Mouse (Mus musculus) layer of hippocampus, postnatal 14 days (tissue): Measurements from ENCODE around the gene 4930453N24Rik. TPM values are rescaled to one million over a fixed set of nuclear protein-coding genes. Genes with fewer than 3 reads are reported as not detected.

Experiments
- DNase-seq, 2 experiments: peaks; one replicate each; pipeline ENCODE4 v3.0.0; 2021 to 2022; ENCODE audit warnings: low spot score in 2 of 2, mixed read lengths in 1 of 2
- long read RNA-seq, 2 experiments: library from polyadenylated mRNA; stranded (forward); transcript quantifications; one replicate each; pipeline ENCODE4 v2.0.0; 2021
- total RNA-seq, 2 experiments: library from RNA; stranded (reverse); gene quantifications; 2 replicates each; pipeline ENCODE4 v1.2.3; 2021

Gene 4930453N24Rik
- total RNA-seq, result 10 to 100 TPM; 18.7 to 21.6 TPM
- long read RNA-seq, experiment 1, full-length matches to known transcripts, result 7 of 10 reads
- long read RNA-seq, experiment 1, partial matches to known transcripts, result 1 of 10 reads
- long read RNA-seq, experiment 1, other reads (novel, unspliced or antisense), result 2 of 10 reads
- long read RNA-seq, experiment 2, full-length matches to known transcripts, result 17 of 22 reads
- long read RNA-seq, experiment 2, partial matches to known transcripts, result 0 of 22 reads
- long read RNA-seq, experiment 2, other reads (novel, unspliced or antisense), result 5 of 22 reads

DNA sequence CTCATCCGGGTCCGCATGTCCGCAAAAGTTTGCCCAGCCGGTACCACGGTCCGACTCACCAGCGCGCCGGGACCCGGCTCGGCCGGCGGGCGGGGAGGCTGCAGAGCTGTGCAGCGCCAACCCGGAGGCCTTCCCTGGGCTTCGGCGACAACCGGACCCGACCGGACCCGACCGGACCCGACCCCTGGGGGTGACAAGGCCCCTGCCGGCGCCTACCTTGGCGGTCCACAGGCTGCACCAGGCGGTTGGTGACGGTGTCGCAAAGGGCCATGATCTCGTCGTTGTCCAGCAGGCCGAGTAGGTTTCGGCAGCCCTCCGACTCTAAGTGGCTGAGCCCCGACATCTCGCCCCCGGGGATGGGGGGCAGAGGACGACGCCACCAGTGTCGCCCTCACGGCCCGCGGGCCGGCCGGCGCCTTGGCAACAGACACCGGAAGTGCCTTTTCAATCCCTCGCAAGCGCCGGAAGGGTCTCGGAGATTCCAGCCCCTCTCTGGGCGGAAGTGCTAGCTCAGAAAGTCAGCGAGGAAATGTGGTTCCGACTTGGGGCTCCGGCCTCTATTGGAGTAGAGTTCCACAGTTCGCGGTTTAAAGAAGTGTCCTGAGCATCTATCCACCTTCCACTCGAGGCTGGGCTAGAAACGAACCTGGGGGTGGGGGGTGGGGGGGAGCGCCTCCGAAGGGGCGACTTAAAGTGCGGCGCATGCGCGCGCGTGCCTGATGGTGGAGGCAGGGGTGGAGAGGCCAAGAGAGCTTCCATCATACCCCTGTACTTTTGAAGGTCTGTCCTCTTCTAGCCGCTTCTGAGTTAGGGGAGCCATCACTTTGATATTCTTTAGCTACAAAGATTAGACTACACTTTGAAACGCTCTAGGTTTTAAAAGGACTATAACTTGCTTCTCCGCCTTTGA lies at the start of gene 4930453N24Rik:
Gene 4930453N24Rik (minus strand): TSS at position 641 of the 910 bp plus-strand sequence.
- DNase-seq, result peak; percentile 85 to 89

DNA sequence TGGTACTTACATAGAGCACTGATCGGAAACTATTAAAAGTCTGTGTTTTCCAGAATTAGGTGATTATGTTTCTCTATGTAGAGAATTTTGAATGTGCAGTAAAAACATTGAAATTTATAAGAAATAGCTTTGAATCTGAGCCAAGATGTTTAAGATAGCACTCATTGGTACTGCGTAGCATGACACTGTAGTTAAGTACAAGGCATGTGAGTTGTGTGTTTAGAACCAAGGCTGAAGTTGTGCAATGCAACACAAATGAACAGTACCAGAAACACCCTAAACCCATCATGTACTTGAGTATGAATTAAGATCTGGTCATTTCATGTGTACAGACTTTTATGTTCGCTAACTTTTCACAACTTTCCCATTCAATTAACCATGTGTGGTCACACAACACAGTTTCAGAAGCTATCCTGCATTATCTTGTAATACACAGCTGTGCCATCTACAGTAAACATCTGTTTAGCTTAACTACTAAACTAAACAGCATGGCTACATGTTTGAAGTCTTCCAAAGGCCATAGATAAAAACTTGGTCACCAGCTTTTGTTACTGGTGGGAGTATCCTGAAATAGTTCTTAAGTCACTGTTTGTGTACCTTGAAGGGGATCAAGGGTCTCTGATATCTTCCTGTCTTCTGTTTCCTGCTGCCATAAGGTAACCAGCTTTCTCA lies 46.3 kb upstream of the 4930453N24Rik start:
- no peak for DNase-seq

DNA sequence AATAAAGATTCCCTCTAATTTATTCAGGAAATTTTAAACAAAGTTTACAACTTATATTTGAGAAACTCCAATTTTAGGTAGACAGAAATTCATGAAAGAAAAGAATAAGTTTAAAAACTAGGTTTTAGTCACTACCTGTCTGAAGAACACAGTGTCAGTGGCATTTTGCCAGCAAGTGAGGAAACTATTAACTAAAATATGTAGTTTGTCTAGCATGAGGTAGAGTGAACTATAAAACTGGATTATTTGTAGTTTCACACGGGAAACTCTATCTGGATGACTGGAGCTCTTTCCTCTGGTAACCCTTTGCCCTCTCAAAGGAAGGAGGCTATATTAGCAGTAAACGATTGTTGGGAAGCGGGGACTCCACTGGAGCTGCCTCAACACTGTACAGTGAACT lies 32.1 kb upstream of the 4930453N24Rik start:
- DNase-seq, result no peak

DNA sequence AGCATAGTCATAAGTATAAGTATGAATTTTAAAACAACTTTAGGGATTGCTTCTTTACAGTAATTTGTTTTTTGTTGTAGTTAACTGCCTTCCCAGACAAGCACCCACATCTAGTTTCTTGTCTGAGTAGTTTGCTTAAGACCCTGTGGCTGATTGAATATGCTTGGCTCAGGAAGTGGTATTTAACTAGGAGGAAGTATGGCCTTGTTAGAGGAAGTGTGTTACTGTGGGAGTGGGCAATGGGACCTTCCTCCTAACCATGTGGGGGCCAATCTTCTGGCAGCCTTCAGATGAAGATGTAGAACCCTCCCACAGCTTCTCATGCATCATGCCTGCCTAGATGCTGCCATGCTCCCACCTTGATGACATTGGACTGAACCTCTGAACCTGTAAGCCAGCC lies 30.7 kb upstream of the 4930453N24Rik start:
- no peak for DNase-seq

DNA sequence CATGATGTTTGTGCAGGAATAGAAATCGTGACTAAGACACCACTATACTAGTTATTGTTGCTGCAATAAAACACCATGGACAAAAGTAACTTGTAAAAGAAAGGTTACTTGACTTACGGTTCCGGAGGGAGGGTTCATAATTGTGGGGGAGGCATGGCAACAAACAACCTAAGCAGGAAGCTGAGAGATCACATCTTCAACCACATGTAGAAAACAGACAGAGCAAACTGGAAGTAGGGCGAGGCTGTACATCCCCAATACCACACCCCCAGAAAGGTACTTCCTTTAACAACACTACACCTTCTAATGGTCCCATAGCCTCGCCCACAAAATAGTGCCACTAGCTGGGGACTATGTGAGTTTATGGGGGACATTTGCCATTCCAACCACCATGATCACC lies 29.4 kb upstream of the 4930453N24Rik start:
- DNase-seq, result no peak

DNA sequence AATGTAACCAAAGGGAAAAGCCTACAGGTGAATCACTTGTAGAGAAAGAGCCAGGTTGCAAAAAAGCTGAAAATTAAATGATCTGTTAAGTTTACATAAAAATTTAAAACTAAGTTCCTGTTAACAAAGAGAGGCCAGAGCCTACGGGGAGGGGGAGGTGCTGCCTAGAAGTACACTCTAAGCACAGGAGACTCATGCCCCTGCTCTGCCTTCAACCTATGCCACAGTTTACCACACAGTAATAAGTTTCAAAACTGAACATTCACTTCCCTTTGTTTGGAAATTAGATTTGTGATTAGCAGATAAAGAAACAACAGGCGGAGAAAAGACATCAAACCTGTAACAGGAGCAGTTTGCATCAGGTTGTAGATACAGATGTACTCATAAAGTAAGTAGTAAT lies 23.8 kb upstream of the 4930453N24Rik start:
- DNase-seq, result no peak

DNA sequence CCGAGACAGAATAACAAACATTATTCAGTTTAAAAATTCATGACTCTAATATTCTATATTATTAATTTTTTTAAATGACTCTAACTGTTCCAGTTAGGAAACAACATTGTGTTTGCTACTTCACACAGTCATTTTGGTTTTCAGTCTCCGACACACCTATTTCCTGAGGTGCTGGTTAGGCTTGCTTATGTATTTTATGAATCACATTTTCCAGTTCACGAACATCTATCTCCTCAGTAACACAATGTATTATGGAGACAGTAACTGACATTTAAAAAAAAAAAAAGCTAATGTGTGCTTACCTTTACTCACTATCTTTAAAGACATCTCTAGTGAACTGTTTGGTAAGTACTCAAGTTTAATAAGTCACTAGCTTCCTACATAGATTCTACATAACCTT lies 18.7 kb upstream of the 4930453N24Rik start:
- DNase-seq, result no peak

DNA sequence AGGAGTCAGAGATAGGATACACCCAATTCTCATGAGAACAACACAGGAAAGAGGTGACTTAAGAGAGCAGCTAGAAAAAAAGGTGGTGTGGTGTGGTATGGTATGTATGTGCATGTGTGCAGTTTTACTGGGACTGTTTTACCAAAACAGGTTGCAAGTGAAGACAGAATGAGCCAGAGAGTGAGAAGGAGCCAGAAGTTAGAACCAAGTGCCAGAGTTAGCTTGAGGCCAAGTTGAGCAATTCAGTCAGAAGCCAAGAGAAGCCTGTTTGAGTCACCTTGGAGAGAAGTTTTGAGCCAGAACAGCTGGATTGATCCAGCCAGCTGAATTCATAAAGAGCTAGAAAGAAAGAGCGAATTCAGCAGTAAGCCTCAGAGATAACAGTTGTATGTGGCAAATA lies 4.6 kb upstream of the 4930453N24Rik start:
- DNase-seq, result no peak

DNA sequence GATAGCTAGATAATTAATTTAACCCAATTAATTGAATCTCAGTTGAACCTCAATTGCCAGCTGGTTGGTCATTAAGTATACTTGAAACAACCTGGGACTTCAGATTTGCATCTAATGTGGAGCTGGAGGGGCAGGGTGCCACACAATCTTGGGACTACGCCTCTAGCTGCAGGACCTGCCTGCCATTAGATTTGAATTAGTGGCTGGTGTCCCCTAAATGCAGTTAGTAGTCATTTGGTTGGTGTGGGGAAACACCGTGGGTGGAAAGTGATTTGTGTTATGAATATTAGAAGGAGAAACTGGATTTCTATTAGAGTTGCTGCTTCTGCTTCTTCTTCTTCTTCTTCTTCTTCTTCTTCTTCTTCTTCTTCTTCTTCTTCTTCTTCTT lies 464 bp upstream of the 4930453N24Rik start:
- no peak for DNase-seq

DNA sequence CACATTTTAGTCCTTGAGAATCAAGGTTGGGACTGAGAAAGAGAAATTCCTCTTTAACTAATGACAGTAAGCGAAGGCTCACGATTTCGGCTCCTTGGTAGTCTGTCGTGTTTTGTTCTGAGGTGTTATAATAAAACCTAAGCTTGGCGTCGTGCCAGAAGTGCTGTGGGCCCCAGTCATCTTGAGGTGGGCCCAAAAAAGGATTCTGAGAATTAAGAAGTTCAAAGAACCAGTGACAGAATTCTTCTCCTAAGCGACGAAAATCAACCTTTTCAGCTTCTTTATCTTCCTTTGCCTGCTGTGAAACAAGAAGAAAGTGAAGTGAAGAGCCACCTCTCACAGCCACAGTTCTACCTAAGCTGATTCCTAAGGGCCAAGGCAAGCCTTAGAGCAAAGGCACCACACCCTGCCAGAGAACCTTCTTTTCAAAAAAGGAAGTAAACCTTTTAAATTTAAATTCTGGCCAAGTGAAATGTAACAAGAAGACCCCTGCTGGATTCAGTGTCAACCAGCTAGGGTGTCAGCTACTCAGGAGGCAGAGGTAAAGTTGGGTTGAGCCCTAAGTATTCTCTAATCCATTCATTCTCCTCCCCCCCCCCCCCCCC lies 4.2 kb downstream of the 4930453N24Rik start:
- no peak for DNase-seq

DNA sequence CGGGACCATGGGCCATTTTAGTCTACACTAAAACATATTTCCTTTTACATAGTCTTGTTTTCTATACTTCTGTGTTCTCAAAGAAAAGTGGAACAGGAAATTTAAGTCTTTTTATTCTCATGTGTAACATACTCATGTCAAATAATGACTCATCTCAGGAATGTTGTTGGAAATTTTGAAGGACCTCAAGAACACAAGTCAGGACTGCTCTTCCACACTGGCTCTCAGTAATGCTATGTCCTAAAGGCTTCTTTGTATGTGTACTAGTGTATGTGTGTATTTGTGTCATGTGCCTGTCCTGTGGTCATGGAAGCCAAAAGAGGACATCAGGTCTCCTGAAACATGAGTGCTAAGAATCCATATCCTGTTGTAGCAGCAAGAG lies 11.7 kb downstream of the 4930453N24Rik start:
- no peak for DNase-seq

DNA sequence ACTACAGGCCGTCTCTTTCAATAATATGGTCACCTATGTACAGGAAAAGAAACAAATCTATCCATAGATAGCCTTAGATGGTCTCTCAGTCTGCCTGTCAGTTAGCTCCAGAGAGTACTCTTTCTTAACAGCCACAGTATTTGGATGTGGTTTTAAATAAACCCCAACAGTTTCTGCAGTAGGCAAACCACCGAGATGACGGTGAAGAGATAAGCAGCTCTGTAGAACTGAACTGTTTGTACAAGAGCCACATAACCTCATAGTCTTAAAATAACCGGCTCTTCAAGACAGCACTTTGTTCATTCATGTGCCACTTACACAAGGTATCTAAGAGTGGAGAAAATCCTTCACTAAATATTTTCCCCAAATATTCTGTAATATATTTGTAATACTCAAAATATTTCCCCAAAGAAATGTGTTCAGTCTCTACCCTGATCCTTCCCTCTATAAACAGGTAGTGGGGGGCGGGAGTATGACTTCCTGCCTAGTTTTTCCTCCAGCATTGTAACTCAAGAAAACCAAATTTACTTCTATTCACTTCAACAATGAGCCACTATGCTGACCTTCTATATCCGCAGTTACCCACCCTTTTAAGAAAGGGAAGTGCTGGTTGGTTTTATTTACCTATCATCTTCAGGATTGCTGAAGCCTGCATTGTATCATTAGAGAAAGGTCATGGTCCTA lies 12.3 kb downstream of the 4930453N24Rik start:
- DNase-seq, result no peak

DNA sequence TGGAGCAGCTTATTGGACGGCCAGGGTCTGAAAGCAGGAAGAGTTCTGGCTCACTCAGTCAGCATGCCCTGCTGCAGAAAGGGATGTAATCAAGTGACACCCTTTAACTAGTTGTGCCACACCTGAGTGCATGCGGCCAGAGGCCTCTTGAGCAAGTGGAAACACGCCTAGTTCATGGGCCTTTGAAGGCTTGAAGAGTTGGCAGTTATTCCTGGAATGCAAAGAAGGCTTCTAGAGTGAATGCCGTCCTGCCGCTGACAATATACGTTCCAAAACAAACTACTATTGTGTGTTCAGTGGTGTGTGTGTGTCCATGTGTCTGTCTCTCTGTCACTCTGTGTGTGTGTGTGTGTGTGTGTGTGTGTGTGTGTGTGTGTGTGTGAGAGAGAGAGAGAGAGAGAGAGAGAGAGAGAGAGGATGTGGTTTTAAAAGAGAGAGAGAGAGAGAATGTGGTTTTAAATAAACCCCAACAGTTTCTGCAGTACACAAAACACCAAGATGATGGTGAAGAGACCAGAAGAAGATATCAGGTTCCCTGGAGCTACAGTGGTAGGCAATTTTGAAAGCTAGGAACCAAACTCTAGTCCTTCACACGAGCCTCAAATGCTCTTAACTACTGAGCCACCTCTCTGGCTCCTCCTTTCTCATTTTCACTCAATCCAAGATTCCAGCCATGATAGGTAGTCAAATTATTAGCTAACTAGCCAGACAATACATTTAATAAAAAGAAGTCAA lies 13.1 kb downstream of the 4930453N24Rik start:
- no peak for DNase-seq

DNA sequence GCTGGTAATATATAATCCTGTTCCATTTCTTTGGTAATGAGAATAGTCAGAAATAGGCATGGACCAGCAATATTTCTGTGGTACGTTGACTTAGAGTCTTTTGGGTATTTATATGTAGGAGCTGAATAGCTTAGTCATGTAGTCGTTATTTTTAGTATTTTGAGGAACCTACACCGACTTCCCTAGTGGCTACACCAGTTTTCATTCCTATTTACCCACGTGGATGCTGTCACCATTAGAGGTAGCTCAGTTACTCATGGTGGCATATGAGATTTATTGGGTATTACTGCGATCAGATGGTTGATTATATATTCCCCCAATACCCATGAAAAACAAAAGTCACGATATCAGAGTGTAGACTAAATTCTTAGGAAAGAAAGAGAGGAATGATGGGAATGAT lies 14.6 kb downstream of the 4930453N24Rik start:
- DNase-seq, result no peak

DNA sequence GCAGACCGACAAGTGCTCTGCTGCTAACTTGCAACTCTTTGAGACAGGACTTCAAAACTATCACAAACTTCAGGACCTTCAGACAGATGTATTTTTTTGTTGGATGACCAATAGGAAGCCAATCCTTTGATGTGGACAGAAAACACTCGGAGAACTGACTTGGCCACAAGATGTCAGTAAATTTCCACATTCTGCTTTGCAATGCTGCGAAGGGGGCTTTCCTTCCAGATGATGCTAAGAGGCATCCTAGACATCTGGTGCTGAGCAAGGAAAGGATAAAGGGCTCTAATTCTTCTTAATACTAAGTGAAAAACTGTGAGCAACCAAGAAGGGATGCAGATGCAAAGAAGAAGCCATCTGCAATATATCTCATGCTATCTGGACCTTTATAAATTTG lies 16.2 kb downstream of the 4930453N24Rik start:
- DNase-seq, result peak; percentile 14 to 36

DNA sequence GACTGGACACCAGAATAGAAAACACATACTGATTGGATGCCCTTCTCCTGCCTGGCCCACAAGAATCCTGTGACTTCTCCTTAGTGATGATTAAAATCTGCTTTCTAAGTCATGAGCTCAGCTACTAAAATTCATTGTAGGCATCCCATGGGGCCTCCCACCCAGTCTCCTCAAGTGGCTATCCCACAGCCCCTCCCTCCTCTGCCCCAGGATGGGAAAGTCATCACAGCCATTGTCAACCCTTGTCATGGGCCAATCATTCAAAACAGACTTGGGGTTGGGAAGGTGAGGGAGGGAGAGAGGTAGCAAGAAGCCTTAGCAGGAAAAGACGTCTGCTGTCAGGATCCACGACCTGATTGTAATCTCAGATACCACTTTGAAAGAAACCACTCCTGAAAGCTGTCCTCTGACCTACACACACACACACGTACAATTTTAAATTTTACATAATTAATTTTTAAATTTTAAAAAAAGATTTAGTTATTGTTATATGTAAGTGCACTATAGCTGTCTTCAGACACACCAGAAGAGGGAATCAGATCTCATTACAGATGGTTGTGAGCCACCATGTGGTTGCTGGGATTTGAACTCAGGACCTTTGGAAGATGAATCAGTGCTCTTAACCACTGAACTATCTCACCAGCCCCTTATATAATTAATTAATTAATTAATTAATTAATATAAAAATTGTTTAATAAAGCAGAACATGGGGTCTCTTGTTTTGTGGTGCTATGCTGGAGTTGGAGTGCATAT lies 16.8 kb downstream of the 4930453N24Rik start:
- DNase-seq, result no peak

DNA sequence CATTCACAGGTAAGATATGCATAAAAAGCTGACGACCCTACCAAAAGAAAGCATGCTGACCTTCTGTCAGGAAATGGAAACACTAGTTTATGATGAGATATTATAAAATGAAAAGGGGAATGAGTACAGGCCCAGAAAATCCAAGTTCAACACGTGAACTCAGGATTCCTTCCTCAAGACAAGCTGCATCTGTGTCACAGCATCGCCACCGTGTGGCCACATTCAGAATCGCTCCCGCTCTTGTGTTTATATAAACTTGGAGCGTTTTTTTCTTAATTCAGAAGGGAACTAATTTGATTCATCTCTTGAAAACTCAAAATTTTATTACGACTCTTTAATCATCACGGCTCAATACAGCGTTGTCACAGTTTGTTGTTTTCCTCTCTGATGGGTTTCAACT lies 22.7 kb downstream of the 4930453N24Rik start:
- peak; percentile 71 to 79 for DNase-seq

DNA sequence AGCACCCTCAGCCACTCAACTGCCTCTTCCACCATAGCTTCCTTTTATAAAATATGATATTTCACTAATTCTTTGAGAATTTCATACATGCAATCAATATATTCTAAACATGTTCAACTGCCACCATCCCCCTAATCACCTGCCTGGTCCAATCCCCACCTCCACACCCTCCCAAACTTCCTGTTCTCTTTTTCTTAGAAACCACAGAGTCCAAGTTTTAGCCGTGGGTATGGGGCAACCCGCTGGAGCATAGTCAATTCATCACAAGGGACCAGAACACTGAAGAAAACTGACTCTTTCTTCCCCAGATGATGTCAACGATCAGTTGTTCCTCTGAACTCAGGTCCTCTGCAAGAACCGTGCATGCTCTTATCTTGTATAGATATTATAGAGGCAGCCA lies 25.9 kb downstream of the 4930453N24Rik start:
- DNase-seq, result no peak

DNA sequence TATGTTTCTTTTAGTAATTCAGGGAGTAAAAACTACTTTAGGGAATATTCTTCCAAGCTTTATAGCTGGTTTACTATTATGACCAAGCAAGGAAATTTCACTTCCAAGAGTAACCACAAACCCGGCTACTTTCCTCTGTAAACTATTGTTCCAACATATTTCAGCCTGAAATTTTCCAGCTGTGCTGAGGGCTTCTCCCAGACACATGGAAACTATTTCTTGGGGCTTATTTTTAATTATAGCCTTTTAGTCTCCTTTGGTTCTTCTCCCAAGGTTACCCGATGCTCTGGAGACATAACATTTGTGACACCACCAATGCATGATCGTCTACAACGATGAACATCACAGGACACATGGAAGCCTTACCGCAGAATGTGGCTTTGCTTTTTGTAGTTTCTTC lies 33.7 kb downstream of the 4930453N24Rik start:
- no peak for DNase-seq
